Mouse (Mus musculus) embryo, embryonic 10 days (tissue): Measurements from ENCODE around the gene Rab3ip.

Source experiments
- DNase-seq: peaks from one replicate; pipeline ENCODE4 v3.0.0-alpha.2; 2015; ENCODE audit warnings: low spot score

The Rab3ip gene

GRCm38 (mm10) chr10:116919368-116920317, 30.9 kb downstream of the Rab3ip start:
- DNase-seq: no peak

GRCm38 (mm10) chr10:116916581-116916980, 34.0 kb downstream of the Rab3ip start:
- no peak for DNase-seq

- no peak for DNase-seq
Observed at GRCm38 (mm10) chr10:116915286-116915685, 35.3 kb downstream of the Rab3ip start.

- DNase-seq: no peak
Observed at GRCm38 (mm10) chr10:116914586-116914985, 36.0 kb downstream of the Rab3ip start.

- DNase-seq: no peak
Observed at GRCm38 (mm10) chr10:116913647-116914273, 36.8 kb downstream of the Rab3ip start.

GRCm38 (mm10) chr10:116912850-116913249, 37.7 kb downstream of the Rab3ip start:
- DNase-seq: no peak

GRCm38 (mm10) chr10:116908901-116909642, 41.5 kb downstream of the Rab3ip start:
- DNase-seq: no peak

- DNase-seq: no peak
Observed at GRCm38 (mm10) chr10:116906794-116907193, 43.8 kb downstream of the Rab3ip start.

GRCm38 (mm10) chr10:116904503-116904908, 46.1 kb downstream of the Rab3ip start:
- no peak for DNase-seq

- no peak for DNase-seq
Observed at GRCm38 (mm10) chr10:116896336-116897177, 54.0 kb downstream of the Rab3ip start, which contains the start of gene Myrfl. Gene Myrfl, minus strand, starts transcription at chr10:116896919.

GRCm38 (mm10) chr10:116895108-116895833, 55.3 kb downstream of the Rab3ip start:
- no peak for DNase-seq

- DNase-seq: no peak
Observed at GRCm38 (mm10) chr10:116894540-116894939, 56.0 kb downstream of the Rab3ip start.

- DNase-seq: peak; percentile 61
Observed at GRCm38 (mm10) chr10:116893753-116894152, 56.8 kb downstream of the Rab3ip start.

GRCm38 (mm10) chr10:116890587-116890986, 60.0 kb downstream of the Rab3ip start:
- peak; percentile 50 for DNase-seq

GRCm38 (mm10) chr10:116884552-116884951, 66.0 kb downstream of the Rab3ip start:
- no peak for DNase-seq

GRCm38 (mm10) chr10:116883531-116883930, 67.0 kb downstream of the Rab3ip start:
- DNase-seq: no peak

GRCm38 (mm10) chr10:116877436-116877835, 73.1 kb downstream of the Rab3ip start:
- no peak for DNase-seq

- no peak for DNase-seq
Observed at GRCm38 (mm10) chr10:116874490-116874889, 76.1 kb downstream of the Rab3ip start.

- no peak for DNase-seq
Observed at GRCm38 (mm10) chr10:116872016-116872410, 78.6 kb downstream of the Rab3ip start.

GRCm38 (mm10) chr10:116871329-116872015, 79.1 kb downstream of the Rab3ip start:
- DNase-seq: no peak
